Mouse (Mus musculus): ENCODE measurements around the gene Pappa2.

- TF ChIP-seq CTCF (IDR thresholded peaks at IDR 0.05; ENCODE audit: low read depth) (no peak), EP300 (optimal IDR thresholded peaks at IDR 0.05) (no peak)
These were observed at the start of gene Pappa2 for GRCm38 (mm10) chr1:158980390-158980789.

All from stomach, postnatal 0 days (tissue).